Mouse (Mus musculus): ENCODE results near the gene Sipa1l1. TPM values are rescaled to one million over a fixed set of nuclear protein-coding genes. Genes with fewer than 3 reads are reported as not detected.

Gene Sipa1l1
- 38.0 and 40.3 TPM in 2 replicates for polyA plus RNA-seq (2011; ENCODE audit: insufficient read length, low read depth, missing spikeins)

DNA sequence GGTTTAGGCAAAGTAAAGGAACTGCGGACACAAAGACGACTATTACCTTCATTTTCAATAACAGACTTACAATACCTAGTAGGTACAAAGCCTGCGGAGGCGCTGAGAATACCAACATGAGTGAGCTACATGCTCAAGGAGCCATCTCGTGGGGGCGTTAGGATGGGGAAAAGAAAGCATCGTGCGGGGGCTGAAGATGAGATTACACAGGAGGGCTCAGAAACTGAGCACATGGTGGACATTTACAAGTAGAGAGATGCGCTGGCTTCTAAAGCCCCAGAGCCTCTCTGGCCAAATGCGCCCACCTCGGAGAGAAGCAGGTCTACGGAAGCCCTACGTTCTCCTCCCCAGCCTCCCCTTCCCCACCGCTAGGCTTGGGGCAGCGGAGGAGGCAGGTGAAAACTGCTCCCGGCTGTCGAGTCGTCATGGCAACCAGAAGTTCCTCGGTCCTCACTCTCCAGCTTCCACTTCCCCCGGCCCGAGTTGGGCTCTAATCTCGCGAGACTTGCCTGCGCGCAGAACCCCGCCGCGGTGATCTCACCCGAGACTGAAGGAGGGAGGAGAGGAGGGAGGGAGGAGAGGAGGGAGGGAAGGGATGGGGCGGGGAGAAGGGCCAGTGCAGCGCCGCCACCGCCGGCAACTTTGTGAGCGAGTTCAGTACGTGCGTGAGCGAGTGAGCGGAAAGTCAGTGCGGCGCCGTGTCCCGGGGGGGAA lies at the start of gene Sipa1l1:
Gene Sipa1l1, plus strand, starts transcription at position 501 of the 714 bp plus-strand sequence.
- Histone ChIP-seq H3K4me1 (ENCODE audit: control insufficient read depth, insufficient read depth, low read length) (no peaks in the 10 kb centered on the region; the same call in 1 of the 2 replicates), H3K4me3 (ENCODE audit: insufficient read depth, low read length) (peak within 1 kb of the TSS; percentile 96), H3K27ac (ENCODE audit: insufficient read depth, low read length) (peak within 1 kb of the TSS; percentile 89)
- TF ChIP-seq CTCF (IDR thresholded peaks at IDR 0.05; ENCODE audit: borderline replicate concordance, insufficient read depth, low read length) (peak; percentile 5; the same call in 1 of the 2 replicates), POLR2A (IDR thresholded peaks at IDR 0.05; ENCODE audit: low read depth, low read length) (peak; percentile 88)

GRCm38 (mm10) chr12:82121947-82122346 lies 47.2 kb upstream of the Sipa1l1 start:
- no peak for TF ChIP-seq CTCF (IDR thresholded peaks at IDR 0.05; ENCODE audit: borderline replicate concordance, insufficient read depth, low read length)
- TF ChIP-seq POLR2A (IDR thresholded peaks at IDR 0.05; ENCODE audit: low read depth, low read length), result no peak
- peak overlapping the region; percentile 41 for H3K27ac ChIP-seq (ENCODE audit: insufficient read depth, low read length)
- no peak overlapping the region for H3K4me3 ChIP-seq (ENCODE audit: insufficient read depth, low read length)
- H3K4me1 ChIP-seq (ENCODE audit: control insufficient read depth, insufficient read depth, low read length), result no peaks in the 10 kb centered on the region

DNA sequence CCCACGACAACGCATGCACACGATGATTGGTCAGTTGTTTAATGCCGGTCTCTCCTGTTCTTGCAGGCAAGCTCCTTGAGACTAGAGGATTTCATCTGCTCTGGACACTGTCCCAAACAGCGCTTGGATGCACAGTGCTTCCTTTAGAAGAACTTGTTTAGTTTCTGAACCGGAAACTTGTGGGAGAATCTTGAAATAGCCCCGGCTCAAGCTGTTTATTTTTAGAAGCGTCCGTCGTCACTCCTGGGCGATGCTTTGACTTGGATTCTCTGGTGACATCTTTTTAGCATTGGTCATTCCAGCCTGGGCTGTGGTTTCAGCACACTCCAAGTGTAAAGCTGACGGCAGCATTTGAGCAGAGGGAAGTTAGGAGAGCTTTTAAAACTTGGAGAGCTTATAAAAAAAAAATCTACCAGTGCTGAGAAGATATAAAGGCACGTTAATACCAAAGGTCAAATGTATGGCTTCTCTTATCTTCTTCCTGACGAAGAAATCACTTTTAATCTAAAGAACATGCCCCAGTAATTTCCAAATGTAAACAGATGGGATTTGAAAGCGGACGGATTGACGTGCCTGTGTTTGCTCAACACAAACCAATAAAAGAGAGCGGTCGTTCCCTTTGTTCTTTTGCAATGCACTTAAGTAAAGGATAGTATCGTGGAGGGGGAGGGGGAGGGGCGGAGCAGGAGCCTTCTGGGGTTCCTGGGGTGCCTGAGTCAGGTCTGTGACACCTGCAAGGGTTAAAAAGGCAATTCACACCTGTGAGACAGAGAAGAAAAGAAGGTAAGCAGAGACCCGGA lies 46.5 kb upstream of the Sipa1l1 start:
- no peaks in the 10 kb centered on the region for H3K4me1 ChIP-seq (ENCODE audit: control insufficient read depth, insufficient read depth, low read length)
- no peak overlapping the region for H3K4me3 ChIP-seq (ENCODE audit: insufficient read depth, low read length)
- H3K27ac ChIP-seq (ENCODE audit: insufficient read depth, low read length), result peak overlapping the region; percentile 51
- TF ChIP-seq CTCF (IDR thresholded peaks at IDR 0.05; ENCODE audit: borderline replicate concordance, insufficient read depth, low read length), result no peak
- TF ChIP-seq POLR2A (IDR thresholded peaks at IDR 0.05; ENCODE audit: low read depth, low read length), result no peak

DNA sequence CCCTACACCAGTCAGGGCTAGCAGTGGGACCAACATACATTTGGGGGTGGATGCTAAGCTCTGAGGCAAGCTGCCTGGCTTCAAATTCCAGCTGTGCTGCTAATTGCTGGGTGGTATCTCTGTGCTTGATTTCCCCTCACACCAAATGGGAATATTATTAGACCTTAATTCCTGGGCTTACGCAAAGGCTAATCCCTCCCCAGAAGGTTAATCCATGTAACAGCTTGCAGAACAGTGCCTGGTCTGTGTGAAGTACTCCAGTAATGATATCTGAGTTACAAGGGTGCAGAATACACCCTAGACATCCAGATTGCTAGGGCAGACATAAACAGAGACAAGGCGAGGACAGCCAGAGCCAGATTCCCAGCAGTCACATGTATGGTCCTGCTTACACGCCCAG lies 42.3 kb upstream of the Sipa1l1 start:
- TF ChIP-seq POLR2A (IDR thresholded peaks at IDR 0.05; ENCODE audit: low read depth, low read length), result no peak
- TF ChIP-seq CTCF (IDR thresholded peaks at IDR 0.05; ENCODE audit: borderline replicate concordance, insufficient read depth, low read length), result no peak
- no peaks in the 10 kb centered on the region for H3K4me1 ChIP-seq (ENCODE audit: control insufficient read depth, insufficient read depth, low read length)
- no peak overlapping the region for H3K4me3 ChIP-seq (ENCODE audit: insufficient read depth, low read length)
- no peak overlapping the region for H3K27ac ChIP-seq (ENCODE audit: insufficient read depth, low read length)

DNA sequence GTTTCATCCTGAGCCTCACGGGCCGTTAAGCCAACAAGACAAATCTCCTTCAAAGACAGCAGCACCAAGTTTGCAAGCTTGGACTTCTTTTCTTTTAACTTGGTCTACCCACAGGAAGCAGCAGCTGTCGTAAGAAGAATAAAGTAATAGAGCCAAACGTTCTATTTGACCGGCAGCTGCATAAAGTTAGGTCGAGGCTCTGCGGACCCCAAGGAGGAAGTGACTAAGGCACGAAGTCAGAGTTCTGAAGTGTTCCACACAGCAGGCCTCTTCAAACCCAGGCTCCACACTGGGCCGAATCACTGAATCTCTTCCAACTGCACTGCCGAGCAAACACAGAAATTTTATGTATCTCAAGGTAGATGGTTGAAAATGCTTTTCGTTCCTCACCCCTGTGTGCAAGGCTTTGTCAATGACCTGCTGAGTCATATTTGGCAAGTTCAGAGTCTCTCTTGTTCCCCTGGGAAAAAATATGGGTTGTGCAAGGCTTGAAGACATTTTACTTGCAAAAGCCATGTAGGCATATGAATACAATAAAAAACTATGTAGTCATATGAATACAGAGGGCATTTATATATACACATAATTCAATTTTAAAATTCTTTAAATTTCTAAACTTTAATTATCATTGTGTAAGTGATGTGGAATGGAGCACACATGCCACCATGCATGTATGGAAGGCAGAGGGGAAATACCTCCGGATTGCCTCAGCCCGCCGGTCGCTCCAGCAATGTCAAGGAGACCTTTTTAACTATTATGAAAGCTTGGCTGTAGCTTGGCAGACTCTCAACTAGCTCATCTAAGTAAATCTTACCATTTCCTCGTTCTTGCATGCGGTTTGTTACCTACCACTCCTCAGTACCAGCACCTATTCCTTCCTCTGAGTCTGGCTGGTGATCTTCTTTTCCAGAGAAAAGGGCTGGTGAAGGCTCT lies 29.6 kb upstream of the Sipa1l1 start:
- H3K27ac ChIP-seq (ENCODE audit: insufficient read depth, low read length), result peak overlapping the region; percentile 87
- no peak overlapping the region for H3K4me3 ChIP-seq (ENCODE audit: insufficient read depth, low read length)
- peaks cover 8% of the 10 kb centered on the region; the same call in 1 of the 2 replicates for H3K4me1 ChIP-seq (ENCODE audit: control insufficient read depth, insufficient read depth, low read length)
- TF ChIP-seq CTCF (IDR thresholded peaks at IDR 0.05; ENCODE audit: borderline replicate concordance, insufficient read depth, low read length) (no peak), POLR2A (IDR thresholded peaks at IDR 0.05; ENCODE audit: low read depth, low read length) (no peak)

- H3K27ac ChIP-seq (ENCODE audit: insufficient read depth, low read length), result no peak overlapping the region
- TF ChIP-seq POLR2A (IDR thresholded peaks at IDR 0.05; ENCODE audit: low read depth, low read length), result no peak
- no peak for TF ChIP-seq CTCF (IDR thresholded peaks at IDR 0.05; ENCODE audit: borderline replicate concordance, insufficient read depth, low read length)
- peaks cover 8% of the 10 kb centered on the region for H3K4me1 ChIP-seq (ENCODE audit: control insufficient read depth, insufficient read depth, low read length)
- no peak overlapping the region for H3K4me3 ChIP-seq (ENCODE audit: insufficient read depth, low read length)
Observed at GRCm38 (mm10) chr12:82143371-82143770, 25.7 kb upstream of the Sipa1l1 start.

DNA sequence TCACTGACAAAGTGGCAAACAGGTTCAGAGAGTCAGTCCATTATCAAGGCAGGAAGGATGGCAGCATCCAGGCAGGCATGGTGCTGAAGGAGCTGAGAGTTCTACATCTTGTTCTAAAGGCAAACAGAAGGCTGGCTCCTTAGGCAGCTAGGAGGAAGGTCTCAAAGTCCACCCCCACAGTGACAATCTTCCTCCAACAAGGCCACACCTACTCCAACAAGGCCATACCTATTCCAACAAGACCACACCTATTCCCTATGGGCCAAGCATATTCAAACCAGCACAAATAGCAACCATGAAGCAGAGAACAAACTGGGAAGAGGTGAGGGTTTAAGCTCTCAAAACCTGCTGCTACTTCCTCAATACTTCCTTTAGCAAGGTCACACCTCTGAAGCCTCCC lies 23.9 kb upstream of the Sipa1l1 start:
- Histone ChIP-seq H3K4me3 (ENCODE audit: insufficient read depth, low read length) (no peak overlapping the region), H3K27ac (ENCODE audit: insufficient read depth, low read length) (no peak overlapping the region), H3K4me1 (ENCODE audit: control insufficient read depth, insufficient read depth, low read length) (peaks cover 6% of the 10 kb centered on the region)
- TF ChIP-seq POLR2A (IDR thresholded peaks at IDR 0.05; ENCODE audit: low read depth, low read length) (no peak), CTCF (IDR thresholded peaks at IDR 0.05; ENCODE audit: borderline replicate concordance, insufficient read depth, low read length) (no peak)

- no peak overlapping the region for H3K27ac ChIP-seq (ENCODE audit: insufficient read depth, low read length)
- TF ChIP-seq POLR2A (IDR thresholded peaks at IDR 0.05; ENCODE audit: low read depth, low read length) (no peak), CTCF (IDR thresholded peaks at IDR 0.05; ENCODE audit: borderline replicate concordance, insufficient read depth, low read length) (no peak)
- no peak overlapping the region for H3K4me3 ChIP-seq (ENCODE audit: insufficient read depth, low read length)
- peaks cover 6% of the 10 kb centered on the region for H3K4me1 ChIP-seq (ENCODE audit: control insufficient read depth, insufficient read depth, low read length)
Observed at GRCm38 (mm10) chr12:82147021-82147693, 22.0 kb upstream of the Sipa1l1 start.

Data from embryonic fibroblast, embryonic 13.5 days (primary cell).